Mouse (Mus musculus) pancreas, adult 10 weeks (tissue): Measurements from ENCODE around the gene Mrgprd. TPM values are rescaled to one million over a fixed set of nuclear protein-coding genes. Genes with fewer than 3 reads are reported as not detected.

Experiments
- polyA plus RNA-seq: library from polyadenylated mRNA; stranded (reverse); fragments of 350-450 nt; fragmentation: Illumina TruSeq; extraction: RNeasy Lipid Tissue Mini Kit (QIAGEN cat#74804); gene quantifications from one replicate; pipeline ENCODE4 v1.2.3, GENCODE M21; 2015; ENCODE audit warnings: low read depth, low replicate concordance; ENCODE audit not compliant: insufficient read depth

Gene Mrgprd
- polyA plus RNA-seq: not detected

GRCm38 (mm10) chr7:145314785-145315411 is at the start of gene Mrgprd:
Mrgprd (plus strand) TSS chr7:145314835.

GRCm38 (mm10) chr7:145283487-145284187 is 31.0 kb upstream of the Mrgprd start, which contains the start of gene Tpcn2:
Tpcn2 (minus strand) TSS chr7:145284011.

GRCm38 (mm10) chr7:145300321-145301007 is 14.2 kb upstream of the Mrgprd start, which contains the start of gene Mrgprf:
Mrgprf (plus strand) TSS chr7:145300828.

Other genes with a start within 250 kb of the Mrgprd start
- 46.6 TPM for gene 1810010D01Rik, start 106.7 kb upstream of the Mrgprd start, polyA plus RNA-seq
- 7.6 TPM for gene Tpcn2, start 30.8 kb upstream of the Mrgprd start, polyA plus RNA-seq
- 4.9 TPM for gene Mrgprf, start 14.0 kb upstream of the Mrgprd start, polyA plus RNA-seq